Mouse (Mus musculus) heart, postnatal 0 days (tissue): ENCODE measurements at regions not wholly inside any gene's neighbourhood (a gene's known extent, or its start where the extent isn't known, plus 50 kb on each side); places are given as distances from the start of the nearest gene placed in this dataset.
"Not testable (repeated sequence)": the region's sequence is repeated elsewhere in the genome, so short reads cannot be mapped to it uniquely, and the experiment has no call there.

Source experiments
- ATAC-seq: fragments of 200-750 bp; cut with Nextera tagmentation; 2 replicates; pipeline ENCODE4 v1.8.0; 2017; ENCODE audit warnings: low read depth, moderate number of reproducible peaks, moderate library complexity; ENCODE audit not compliant: insufficient read depth
- DNase-seq: peaks from one replicate; pipeline ENCODE4 v3.0.0-alpha.2; 2016; ENCODE audit warnings: low spot score
- H3K27ac ChIP-seq: fragments of 300-500 bp; sonication (generic); 2 replicates; pipeline ENCODE4 v1.5.1; 2014; ENCODE audit warnings: low read depth, mild to moderate bottlenecking
- H3K27me3 ChIP-seq: fragments of 300-500 bp; sonication (generic); 2 replicates; pipeline ENCODE4 v1.6.1; 2014; ENCODE audit warnings: low read length, mixed read lengths; ENCODE audit not compliant: control insufficient read depth, insufficient read depth
- H3K36me3 ChIP-seq: fragments of 300-500 bp; sonication (generic); replicated peaks from 2 replicates; pipeline ENCODE4 v1.6.1; 2014; ENCODE audit warnings: low read length, mixed read lengths; ENCODE audit not compliant: control insufficient read depth, insufficient read depth
- H3K4me1 ChIP-seq: fragments of 300-500 bp; sonication (generic); 2 replicates; pipeline ENCODE4 v1.6.1; 2014; ENCODE audit warnings: antibody characterized with exemption; ENCODE audit not compliant: control insufficient read depth, insufficient read depth
- H3K4me2 ChIP-seq: fragments of 300-500 bp; sonication (generic); 2 replicates; pipeline ENCODE4 v1.6.1; 2014; ENCODE audit warnings: low read depth, mild to moderate bottlenecking, low read length, moderate library complexity
- H3K4me3 ChIP-seq: fragments of 300-500 bp; sonication (generic); 2 replicates; pipeline ENCODE4 v1.5.1; 2014; ENCODE audit warnings: low read depth, low read length
- H3K9ac ChIP-seq: fragments of 300-500 bp; sonication (generic); replicated peaks from 2 replicates; pipeline ENCODE4 v1.6.1; 2014; ENCODE audit warnings: low read depth, low read length, mixed read lengths
- H3K9me3 ChIP-seq: fragments of 300-500 bp; sonication (generic); replicated peaks from 2 replicates; pipeline ENCODE4 v1.6.1; 2016; ENCODE audit warnings: low read length; ENCODE audit not compliant: control insufficient read depth
- CTCF ChIP-seq: IDR thresholded peaks from 2 replicates; pipeline ENCODE4 v1.5.1; 2016; ENCODE audit warnings: antibody characterized with exemption, control low read depth, low read depth
- EP300 ChIP-seq: IDR thresholded peaks from 2 replicates; pipeline ENCODE4 v1.6.1; 2016; ENCODE audit warnings: antibody characterized with exemption, low read depth
- WGBS: fragments of 180-500 bp; shearing (Covaris S2); extraction: QIAGEN DNeasy Blood & Tissue Kit; methylation state at CpG from one replicate; pipeline ENCODE4 v1.1.7; 2014; 5-methylcytosine and 5-hydroxymethylcytosine counted together

DNA sequence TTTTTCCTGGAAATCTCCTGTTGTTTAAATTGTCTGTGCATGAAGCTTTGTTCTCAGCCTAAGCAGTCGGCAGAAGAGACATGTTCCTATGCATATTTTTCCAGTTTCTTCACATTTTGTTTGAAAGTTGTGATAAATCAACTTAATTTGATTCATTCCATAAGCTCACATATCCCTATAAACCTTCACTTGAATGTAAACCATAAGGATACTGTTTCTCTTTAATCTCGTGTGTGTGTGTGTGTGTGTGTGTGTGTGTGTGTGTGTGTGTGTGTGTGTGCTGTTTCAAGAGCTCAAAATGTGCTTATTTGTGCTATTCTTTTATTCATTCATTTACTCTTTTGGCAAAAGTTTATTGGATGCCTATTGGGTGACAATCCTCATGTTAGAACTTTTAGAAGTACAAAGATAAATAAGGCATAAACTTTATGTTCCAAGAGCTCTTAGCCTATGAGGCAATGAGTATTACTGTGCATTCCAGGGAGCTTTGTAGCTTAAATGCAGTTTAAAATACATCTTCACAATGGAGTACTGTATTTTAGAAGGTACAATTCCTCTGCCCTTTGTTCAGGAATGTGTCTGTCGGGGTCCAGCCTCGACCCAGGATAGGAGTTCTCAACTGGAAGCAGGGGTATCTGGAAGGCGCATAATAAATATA, 229.4 kb upstream of the Dcbld2 start:
- Histone ChIP-seq H3K9ac (no peak overlapping the region), H3K4me2 (no peak overlapping the region), H3K4me3 (no peak overlapping the region), H3K9me3 (no peaks in the 10 kb centered on the region), H3K27ac (no peak overlapping the region), H3K4me1 (no peaks in the 10 kb centered on the region), H3K36me3 (no peaks in the 10 kb centered on the region), H3K27me3 (no peaks in the 10 kb centered on the region)
- DNase-seq (no peak), ATAC-seq (no peak)
- no peak for TF ChIP-seq EP300
- WGBS, result 64% methylated on average over 5 of the region's 5 CpGs

DNA sequence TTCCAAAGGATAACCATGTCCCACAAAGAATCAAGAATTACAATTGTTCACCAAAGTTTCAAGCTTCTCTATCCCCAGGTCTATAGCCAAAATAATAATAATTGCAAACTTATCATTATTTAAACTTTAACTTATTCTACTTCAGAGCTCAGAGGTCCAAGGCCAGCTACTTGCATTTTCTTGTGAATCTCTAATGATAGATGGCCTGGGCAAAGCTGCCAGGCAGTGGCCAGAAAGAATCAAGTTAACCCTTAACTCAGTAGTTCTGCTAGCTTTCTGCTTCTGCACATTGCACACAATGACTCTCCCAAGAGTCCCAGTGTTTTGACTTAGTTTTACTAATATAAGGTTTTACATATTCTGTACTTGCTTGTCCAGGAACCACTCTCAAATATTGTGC, 228.3 kb upstream of the Dcbld2 start:
- not testable (repeated sequence) for H3K9me3 ChIP-seq, ATAC-seq

DNA sequence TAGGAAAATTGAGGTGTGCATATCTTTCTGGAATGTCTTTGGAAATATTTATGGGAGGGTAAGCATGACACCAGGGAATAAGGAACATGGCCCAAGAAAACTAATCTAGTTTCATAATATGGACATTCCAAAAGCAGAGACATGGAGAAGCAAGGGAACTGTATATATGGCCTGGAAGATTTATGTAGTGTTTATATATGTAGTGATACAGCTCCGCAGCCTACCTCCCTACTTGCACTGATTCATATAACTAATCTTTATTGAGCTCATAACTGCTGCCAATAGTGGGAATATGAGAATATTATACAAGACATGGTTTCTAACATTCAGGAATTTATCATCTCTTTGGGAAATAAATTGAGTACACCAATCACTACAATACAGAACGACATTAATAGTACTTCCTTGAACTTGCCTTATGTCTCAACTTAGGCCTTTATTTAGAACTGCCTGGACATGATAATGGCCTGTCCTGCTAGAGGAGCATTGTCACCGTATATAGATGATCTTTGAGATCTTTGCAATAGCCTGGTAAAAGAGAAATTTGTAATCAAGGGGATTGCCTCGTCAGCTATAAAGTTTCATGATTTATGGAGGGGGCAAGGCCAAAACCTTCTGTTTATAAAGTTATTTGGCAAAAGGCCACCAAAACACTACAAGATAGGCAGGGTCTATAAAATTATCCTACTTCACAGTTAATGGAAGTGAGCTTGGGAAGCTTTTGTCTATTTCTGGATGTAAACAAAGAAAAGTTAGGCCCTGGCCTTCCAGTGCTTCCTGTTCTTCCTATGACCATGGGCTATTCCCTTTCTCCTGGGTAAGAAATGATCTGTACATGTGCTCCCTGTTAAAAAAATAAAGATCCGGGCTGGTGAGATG, 213.4 kb upstream of the Dcbld2 start:
- H3K9me3 ChIP-seq, result no peaks in the 10 kb centered on the region
- H3K4me1 ChIP-seq, result no peaks in the 10 kb centered on the region
- no peaks in the 10 kb centered on the region for H3K27me3 ChIP-seq
- WGBS, result 71% methylated on average over 5 of the region's 5 CpGs
- no peak for TF ChIP-seq EP300
- TF ChIP-seq CTCF, result no peak
- no peak overlapping the region for H3K9ac ChIP-seq
- DNase-seq (no peak), ATAC-seq (no peak)
- no peak overlapping the region for H3K4me3 ChIP-seq
- no peak overlapping the region for H3K4me2 ChIP-seq
- H3K27ac ChIP-seq, result no peak overlapping the region
- H3K36me3 ChIP-seq, result no peaks in the 10 kb centered on the region

More for the DNA sequence above, 228.3 kb upstream of the Dcbld2 start:
- H3K4me3 ChIP-seq, H3K36me3 ChIP-seq, H3K9ac ChIP-seq, H3K4me1 ChIP-seq, DNase-seq, H3K27ac ChIP-seq, H3K27me3 ChIP-seq, H3K4me2 ChIP-seq: not testable (repeated sequence)

DNA sequence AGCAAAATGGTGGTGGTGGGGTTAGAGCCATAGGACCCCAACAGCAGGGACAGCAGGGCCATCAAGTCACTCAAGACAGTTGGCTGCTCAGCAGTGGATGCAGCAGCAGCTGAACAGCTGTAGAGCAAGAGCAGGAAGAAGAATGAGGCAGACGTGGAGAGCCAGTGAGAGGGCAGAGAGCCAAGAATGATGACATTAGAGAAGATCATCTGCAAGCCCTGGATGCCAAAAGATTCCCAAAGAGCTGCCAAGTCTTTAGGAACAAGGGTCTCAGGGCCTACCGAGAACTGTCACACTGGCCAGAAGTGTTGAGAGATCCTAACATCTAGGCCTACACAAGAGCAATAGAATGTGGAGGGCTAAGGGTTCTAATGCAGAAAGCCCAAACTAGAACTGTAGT, 196.4 kb upstream of the Dcbld2 start:
- WGBS, result 32% methylated on average over 2 of the region's 2 CpGs
- H3K4me2 ChIP-seq, result no peak overlapping the region
- H3K36me3 ChIP-seq, result no peaks in the 10 kb centered on the region
- no peak overlapping the region for H3K27ac ChIP-seq
- no peaks in the 10 kb centered on the region for H3K9me3 ChIP-seq
- no peak overlapping the region for H3K9ac ChIP-seq
- peak; percentile 18 for DNase-seq
- H3K4me1 ChIP-seq, result no peaks in the 10 kb centered on the region
- TF ChIP-seq EP300, result no peak
- TF ChIP-seq CTCF, result no peak
- no peaks in the 10 kb centered on the region for H3K27me3 ChIP-seq
- no peak overlapping the region for H3K4me3 ChIP-seq
- no peak for ATAC-seq

DNA sequence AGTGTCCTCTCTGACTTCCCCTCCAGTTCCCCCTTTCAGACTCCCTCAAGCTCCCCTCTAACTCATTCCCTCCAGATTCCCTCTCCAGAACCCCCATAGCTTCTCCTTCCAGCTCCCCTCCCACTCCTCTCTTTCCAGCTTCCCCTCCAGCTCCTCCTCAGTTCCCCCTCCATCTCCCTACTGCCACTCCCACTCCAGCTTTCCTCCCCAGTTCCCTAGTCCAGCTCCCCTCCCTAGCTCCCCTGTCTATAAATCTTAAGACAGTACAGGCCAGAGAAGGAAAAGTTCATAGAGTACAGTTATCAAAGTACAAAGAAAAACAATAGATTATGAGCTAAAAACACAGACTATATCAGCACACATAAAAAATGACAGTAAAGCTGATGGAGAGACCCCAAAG, 173.6 kb upstream of the Dcbld2 start:
- Histone ChIP-seq H3K4me2 (no peak overlapping the region), H3K27me3 (no peaks in the 10 kb centered on the region), H3K9ac (no peak overlapping the region), H3K4me3 (no peak overlapping the region), H3K27ac (no peak overlapping the region), H3K4me1 (no peaks in the 10 kb centered on the region), H3K9me3 (no peaks in the 10 kb centered on the region), H3K36me3 (no peaks in the 10 kb centered on the region)
- ATAC-seq (no peak), DNase-seq (no peak)
- TF ChIP-seq CTCF (no peak), EP300 (no peak)

DNA sequence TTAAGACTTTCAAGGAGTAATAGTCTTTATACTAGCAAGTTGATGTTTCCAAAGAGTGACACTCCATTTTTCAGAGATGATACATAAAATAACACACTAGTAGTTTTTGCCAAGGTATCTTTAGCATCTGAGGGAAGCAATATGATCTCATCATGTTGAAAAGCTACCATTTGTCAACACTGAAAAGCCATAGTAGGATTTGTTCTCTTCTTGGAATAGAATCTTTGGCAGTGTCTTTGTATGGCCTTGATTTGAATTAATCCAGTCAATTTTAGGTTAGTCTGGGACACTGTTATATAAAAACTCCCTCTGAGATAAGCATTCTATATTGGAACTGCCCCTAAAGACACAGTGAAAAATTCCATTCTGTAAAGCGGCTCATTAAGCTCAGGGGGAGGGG, 171.4 kb upstream of the Dcbld2 start:
- DNase-seq (no peak), ATAC-seq (no peak)
- Histone ChIP-seq H3K27ac (no peak overlapping the region), H3K9me3 (no peaks in the 10 kb centered on the region), H3K27me3 (no peaks in the 10 kb centered on the region), H3K4me3 (no peak overlapping the region), H3K4me2 (no peak overlapping the region), H3K36me3 (no peaks in the 10 kb centered on the region), H3K4me1 (no peaks in the 10 kb centered on the region), H3K9ac (no peak overlapping the region)
- 76% methylated on average over 1 of the region's 1 CpGs for WGBS
- TF ChIP-seq EP300 (no peak), CTCF (no peak)
